Mouse (Mus musculus) c-Kit-positive CD71-negative TER-119-negative erythroid progenitor cells, embryonic 14.5 days (primary cell): Measurements from ENCODE around the gene Tbc1d8b.

Source experiments
- DNase-seq: peaks from one replicate; pipeline ENCODE4 v3.0.0-alpha.2; 2013; ENCODE audit warnings: low read depth

The Tbc1d8b gene

GRCm38 (mm10) chrX:139780988-139781387, 96.2 kb downstream of the Tbc1d8b start:
- no peak for DNase-seq

- no peak for DNase-seq
Observed at GRCm38 (mm10) chrX:139781563-139781962, 96.8 kb downstream of the Tbc1d8b start.

GRCm38 (mm10) chrX:139782278-139783044, 97.7 kb downstream of the Tbc1d8b start, which contains the start of gene Ripply1:
Gene Ripply1, minus strand, starts transcription at chrX:139782353.
- DNase-seq, result no peak

GRCm38 (mm10) chrX:139783045-139783422, 98.2 kb downstream of the Tbc1d8b start:
- no peak for DNase-seq

- no peak for DNase-seq
Observed at GRCm38 (mm10) chrX:139785764-139786163, 101.0 kb downstream of the Tbc1d8b start.

GRCm38 (mm10) chrX:139794072-139794845, 109.5 kb downstream of the Tbc1d8b start:
- DNase-seq, result no peak

GRCm38 (mm10) chrX:139796037-139796436, 111.2 kb downstream of the Tbc1d8b start:
- no peak for DNase-seq

GRCm38 (mm10) chrX:139797875-139798274, 113.1 kb downstream of the Tbc1d8b start:
- DNase-seq, result no peak

- no peak for DNase-seq
Observed at GRCm38 (mm10) chrX:139799953-139800352, 115.2 kb downstream of the Tbc1d8b start.

- DNase-seq, result no peak
Observed at GRCm38 (mm10) chrX:139800406-139800878, 115.6 kb downstream of the Tbc1d8b start, which contains the start of gene Cldn2. Gene Cldn2, plus strand, starts transcription at chrX:139800828.
